Mouse (Mus musculus): ENCODE measurements at regions not wholly inside any gene's neighbourhood (a gene's known extent, or its start where the extent isn't known, plus 50 kb on each side); places are given as distances from the start of the nearest gene placed in this dataset.

- DNase-seq (ENCODE audit: low read depth, low spot score): no peak
- no peaks in the 10 kb centered on the region for H3K36me3 ChIP-seq (ENCODE audit: control insufficient read depth, insufficient read depth, low read length, poor library complexity, severe bottlenecking)
- no peak overlapping the region for H3K27ac ChIP-seq (ENCODE audit: insufficient read depth, low read depth, low read length, poor library complexity, severe bottlenecking)
- no peak overlapping the region for H3K9ac ChIP-seq (ENCODE audit: insufficient read depth, low read depth, low read length, poor library complexity, severe bottlenecking)
- H3K4me3 ChIP-seq (ENCODE audit: insufficient read depth in 1 of 2, low read depth in 1 of 2, low read length in 2 of 2, poor library complexity in 1 of 2, severe bottlenecking in 1 of 2): no peak overlapping the region
- no peak for TF ChIP-seq ZC3H11A (IDR thresholded peaks at IDR 0.05; ENCODE audit: borderline replicate concordance, low read depth, low read length)
- TF ChIP-seq MAFK (IDR thresholded peaks at IDR 0.05; ENCODE audit: insufficient read depth, low read depth, low read length): no peak
- no peak for TF ChIP-seq HCFC1 (IDR thresholded peaks at IDR 0.05; ENCODE audit: borderline replicate concordance, insufficient read depth, low read length)
- no peak for TF ChIP-seq ZNF384 (IDR thresholded peaks at IDR 0.05; ENCODE audit: low read depth, low read length)
- in situ Hi-C loops (cut with MboI; ENCODE audit: low sequenced_read_pairs in 2 of 2, unreplicated experiment in 2 of 2): loop anchor here in 1 of 2 experiments (25.0 kb wide), 1 partner anchor 468 kb away; no protein-coding TSS in a partner anchor
- no peaks in the 10 kb centered on the region for H3K4me1 ChIP-seq (ENCODE audit: control insufficient read depth in 2 of 2, insufficient read depth in 2 of 2, low read length in 2 of 2, poor library complexity in 1 of 2)
- no peaks in the 10 kb centered on the region for H3K9me3 ChIP-seq (ENCODE audit: control insufficient read depth, insufficient read depth, low read depth, low read length)
Observed at GRCm38 (mm10) chr1:155505361-155506077, 52.4 kb upstream of the Acbd6 start.

All from ES-E14 (cell line).